Mouse (Mus musculus): ENCODE data around the gene Stat4. TPM values are rescaled to one million over a fixed set of nuclear protein-coding genes. Genes with fewer than 3 reads are reported as not detected.

Stat4 gene
- total RNA-seq, 2 experiments from 2014 or later = 2.9 to 3.0 TPM

Other genes starting within 250 kb of the Stat4 start
- gene Myo1b, start 71.1 kb upstream of the Stat4 start, total RNA-seq (2021) = 10 to 100 TPM; 45.2 to 48.1 TPM
- gene Stat1, start 132.3 kb downstream of the Stat4 start, total RNA-seq (2021) = 10 to 100 TPM; 13.2 to 13.9 TPM
- 100 to 1,000 TPM; 317 to 346 TPM for gene Gls, start 246.1 kb downstream of the Stat4 start, total RNA-seq (2021)

Data from left cerebral cortex, postnatal 14 days (tissue).